Mouse (Mus musculus) stomach, postnatal 0 days (tissue): ENCODE measurements around the gene Clcf1. TPM values are rescaled to one million over a fixed set of nuclear protein-coding genes. Genes with fewer than 3 reads are reported as not detected.

Experiments
- ATAC-seq: fragments of 200-750 bp; cut with Nextera tagmentation; 2 replicates; pipeline ENCODE4 v1.8.0; 2017; ENCODE audit not compliant: low FRiP score, low TSS enrichment
- DNase-seq: peaks from one replicate; pipeline ENCODE4 v3.0.0-alpha.2; 2016; ENCODE audit warnings: low spot score
- H3K27ac ChIP-seq: fragments of 300-500 bp; sonication (generic); replicated peaks from 2 replicates; pipeline ENCODE4 v1.5.1; 2014; ENCODE audit warnings: mild to moderate bottlenecking, control low read depth
- H3K27me3 ChIP-seq: fragments of 300-500 bp; sonication (generic); 2 replicates; pipeline ENCODE4 v1.6.1; 2014; ENCODE audit warnings: low read length; ENCODE audit not compliant: control insufficient read depth, insufficient read depth
- H3K36me3 ChIP-seq: fragments of 300-500 bp; sonication (generic); 2 replicates; pipeline ENCODE4 v1.6.1; 2014; ENCODE audit warnings: low read length, mixed read lengths; ENCODE audit not compliant: control insufficient read depth, insufficient read depth
- H3K4me1 ChIP-seq: fragments of 300-500 bp; sonication (generic); replicated peaks from 2 replicates; pipeline ENCODE4 v1.6.1; 2014; ENCODE audit warnings: antibody characterized with exemption; ENCODE audit not compliant: control insufficient read depth, insufficient read depth
- H3K4me2 ChIP-seq: fragments of 300-500 bp; sonication (generic); replicated peaks from 2 replicates; pipeline ENCODE4 v1.6.1; 2014; ENCODE audit warnings: low read depth, mild to moderate bottlenecking, control low read depth, moderate library complexity
- H3K4me3 ChIP-seq: fragments of 300-500 bp; sonication (generic); 2 replicates; pipeline ENCODE4 v1.5.1; 2014; ENCODE audit warnings: low read depth, low read length, control low read depth
- H3K9ac ChIP-seq: fragments of 300-500 bp; sonication (generic); 2 replicates; pipeline ENCODE4 v1.6.1; 2014; ENCODE audit warnings: mild to moderate bottlenecking, low read length, control low read depth, mixed read lengths
- H3K9me3 ChIP-seq: fragments of 300-500 bp; sonication (generic); 2 replicates; pipeline ENCODE4 v1.6.1; 2016; ENCODE audit warnings: low read length; ENCODE audit not compliant: control insufficient read depth
- CTCF ChIP-seq: IDR thresholded peaks from 2 replicates; pipeline ENCODE4 v1.5.1; 2016; ENCODE audit warnings: antibody characterized with exemption, low read depth, mild to moderate bottlenecking, moderate library complexity
- EP300 ChIP-seq: optimal IDR thresholded peaks from 2 replicates; pipeline ENCODE3; 2016; ENCODE audit warnings: antibody characterized with exemption
- WGBS: fragments of 180-500 bp; shearing (Covaris S2); extraction: QIAGEN DNeasy Blood & Tissue Kit; methylation state at CpG from one replicate; pipeline ENCODE4 v1.1.7; 2014; 5-methylcytosine and 5-hydroxymethylcytosine counted together
- polyA plus RNA-seq: library from polyadenylated mRNA; unstranded; fragments of >200 nt; fragmentation: Nextera tagmentation; extraction: Ambion mirVana; gene quantifications from 2 replicates; pipeline ENCODE4 v1.2.1, GENCODE M21; 2015

The Clcf1 gene
- polyA plus RNA-seq, 1 experiment from 2014 or later: 3.6 TPM

DNA sequence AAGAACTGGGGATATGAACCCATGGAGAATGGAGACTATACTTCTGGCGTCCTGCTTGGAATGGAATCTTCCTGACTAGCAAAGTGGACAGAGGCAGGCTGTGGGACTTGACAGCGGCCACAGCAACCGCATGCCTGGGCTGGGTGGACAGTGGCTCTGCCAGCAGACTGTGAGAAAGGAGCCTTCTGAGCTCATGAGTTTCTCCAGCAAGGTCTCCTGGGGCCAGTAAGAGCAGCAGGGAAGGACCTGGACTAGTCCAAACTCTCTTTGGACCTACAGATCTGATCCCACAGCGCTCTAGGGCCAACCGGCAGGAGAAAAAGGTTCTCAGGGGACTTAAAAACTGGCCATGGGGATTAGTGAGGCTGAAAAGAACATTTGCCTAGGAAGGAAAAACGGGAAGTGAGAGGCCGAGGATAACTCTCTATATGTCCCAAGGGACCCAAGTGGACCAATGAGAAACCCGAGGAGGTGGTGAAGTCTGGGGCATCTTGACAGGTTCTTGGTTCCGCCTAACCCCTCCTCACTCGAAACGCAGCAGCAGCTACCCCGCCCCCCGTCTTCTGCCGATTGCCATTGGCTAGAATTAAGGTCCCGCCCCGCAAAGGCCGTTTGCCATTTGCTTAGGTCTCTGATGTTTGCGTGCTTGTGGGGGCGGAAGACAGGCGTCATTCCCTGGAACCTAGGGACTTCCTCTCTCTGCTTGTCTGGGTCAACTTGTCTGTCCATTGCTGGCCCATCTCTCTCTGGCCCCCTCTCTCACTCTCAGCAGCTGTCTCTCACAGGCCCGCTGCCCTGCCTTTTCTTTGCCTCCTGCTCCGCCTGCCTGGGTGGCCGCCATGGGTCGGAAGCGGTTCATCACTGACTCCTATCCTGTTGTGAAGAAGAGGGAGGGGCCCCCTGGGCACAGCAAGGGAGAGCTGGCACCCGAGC, 17.5 kb downstream of the Clcf1 start, which contains the start of gene Pold4:
Gene Pold4 (plus strand): TSS at position 647 of the 933 bp plus-strand sequence.
- DNase-seq (peak; percentile 95), ATAC-seq (peak; percentile 86)
- H3K9ac ChIP-seq: peak within 1 kb of the TSS; percentile 66
- H3K27ac ChIP-seq: peak within 1 kb of the TSS; percentile 87
- no peaks in the 10 kb centered on the region for H3K9me3 ChIP-seq
- H3K36me3 ChIP-seq: no peaks in the 10 kb centered on the region
- H3K4me1 ChIP-seq: peaks cover 3% of the 10 kb centered on the region; the same call in 1 of the 2 replicates
- 9% methylated on average over 26 of the region's 26 CpGs for WGBS
- no peaks in the 10 kb centered on the region for H3K27me3 ChIP-seq
- H3K4me2 ChIP-seq: peak within 1 kb of the TSS; percentile 69
- H3K4me3 ChIP-seq: peak within 1 kb of the TSS; percentile 47
- no peak for TF ChIP-seq EP300
- TF ChIP-seq CTCF: no peak

DNA sequence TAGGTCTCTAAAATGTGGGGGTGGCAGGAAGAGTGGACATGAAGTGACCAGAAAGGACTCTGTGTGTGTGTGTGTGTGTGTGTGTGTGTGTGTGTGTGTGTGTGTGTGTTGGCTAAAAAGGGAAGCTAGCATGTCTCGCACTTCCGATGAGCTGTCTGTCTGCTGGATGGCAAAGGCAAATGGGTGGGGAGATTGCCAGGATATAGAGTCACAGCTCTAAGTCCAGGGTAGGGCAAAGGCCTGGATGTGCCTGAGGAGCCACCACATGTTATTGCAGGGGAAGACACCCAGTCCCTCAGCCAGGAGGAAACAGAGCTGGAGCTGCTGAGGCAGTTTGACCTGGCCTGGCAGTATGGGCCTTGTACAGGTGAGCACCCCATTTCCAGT, 18.1 kb downstream of the Clcf1 start:
- TF ChIP-seq EP300 (no peak), CTCF (no peak)
- Histone ChIP-seq H3K9me3 (no peaks in the 10 kb centered on the region), H3K9ac (peak overlapping the region; percentile 66), H3K4me1 (peaks cover 3% of the 10 kb centered on the region; the same call in 1 of the 2 replicates), H3K4me2 (peak overlapping the region; percentile 69), H3K36me3 (no peaks in the 10 kb centered on the region), H3K4me3 (peak overlapping the region; percentile 47), H3K27ac (peak overlapping the region; percentile 87), H3K27me3 (no peaks in the 10 kb centered on the region)
- DNase-seq (no peak), ATAC-seq (no peak)
- 0% methylated on average over 2 of the region's 2 CpGs for WGBS

DNA sequence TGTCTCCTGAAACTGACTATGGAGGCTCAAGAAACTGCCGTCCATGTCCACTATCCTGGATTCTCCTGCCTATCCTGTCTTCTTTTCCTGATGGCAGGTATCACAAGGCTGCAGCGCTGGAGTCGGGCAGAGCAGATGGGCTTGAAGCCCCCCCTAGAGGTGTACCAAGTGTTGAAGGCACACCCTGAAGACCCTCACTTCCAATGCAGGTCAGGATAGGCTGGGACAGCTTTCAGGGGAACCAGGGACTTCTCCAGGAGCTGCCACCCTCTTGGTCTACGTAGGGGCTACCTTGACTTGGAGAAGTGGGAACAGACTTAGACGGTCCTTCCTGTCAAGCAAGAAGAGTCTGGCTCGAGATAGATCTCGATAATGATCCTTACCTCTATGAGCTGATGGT, 18.6 kb downstream of the Clcf1 start:
- Histone ChIP-seq H3K36me3 (no peaks in the 10 kb centered on the region), H3K27ac (peak overlapping the region; percentile 87), H3K27me3 (no peaks in the 10 kb centered on the region), H3K4me2 (peak overlapping the region; percentile 69), H3K4me1 (peaks cover 3% of the 10 kb centered on the region; the same call in 1 of the 2 replicates), H3K4me3 (no peak overlapping the region), H3K9ac (peak overlapping the region; percentile 66; the same call in 1 of the 2 replicates), H3K9me3 (no peaks in the 10 kb centered on the region)
- 80% methylated on average over 7 of the region's 7 CpGs for WGBS
- TF ChIP-seq CTCF (no peak), EP300 (no peak)
- ATAC-seq: no peak
- no peak for DNase-seq

DNA sequence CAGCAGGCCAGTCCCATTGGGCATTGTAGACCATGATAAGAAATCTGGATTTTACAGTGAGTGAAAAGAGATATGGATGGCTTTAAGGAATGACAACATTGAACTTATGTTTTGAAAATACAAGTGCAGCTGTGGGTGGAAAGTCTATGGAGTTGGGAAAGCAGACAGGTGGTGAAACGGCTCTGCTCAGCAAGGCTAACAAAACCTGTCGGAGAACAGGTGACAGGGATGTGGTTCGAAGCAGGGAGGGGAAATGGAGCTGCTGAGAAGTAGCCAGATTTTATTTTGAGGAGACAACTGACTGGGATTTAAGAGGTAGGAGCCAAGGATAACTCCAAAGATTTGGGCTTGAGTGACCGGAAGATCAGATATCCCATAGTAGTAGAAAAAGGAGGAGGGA, 20.5 kb downstream of the Clcf1 start:
- ATAC-seq: no peak
- H3K4me1 ChIP-seq: peaks cover 3% of the 10 kb centered on the region; the same call in 1 of the 2 replicates
- no peak overlapping the region for H3K4me2 ChIP-seq
- DNase-seq: no peak
- TF ChIP-seq CTCF (no peak), EP300 (no peak)
- H3K36me3 ChIP-seq: no peaks in the 10 kb centered on the region
- no peak overlapping the region for H3K9ac ChIP-seq
- H3K27me3 ChIP-seq: no peaks in the 10 kb centered on the region
- no peaks in the 10 kb centered on the region for H3K9me3 ChIP-seq
- no peak overlapping the region for H3K27ac ChIP-seq
- 66% methylated on average over 4 of the region's 4 CpGs for WGBS
- no peak overlapping the region for H3K4me3 ChIP-seq

GRCm38 (mm10) chr19:4240247-4240668, 26.2 kb downstream of the Clcf1 start:
- ATAC-seq: no peak
- WGBS: 50% methylated on average over 8 of the region's 8 CpGs
- H3K4me2 ChIP-seq: no peak overlapping the region
- no peaks in the 10 kb centered on the region for H3K9me3 ChIP-seq
- no peaks in the 10 kb centered on the region for H3K4me1 ChIP-seq
- no peak for DNase-seq
- no peaks in the 10 kb centered on the region for H3K36me3 ChIP-seq
- H3K4me3 ChIP-seq: no peak overlapping the region
- H3K27me3 ChIP-seq: no peaks in the 10 kb centered on the region
- no peak for TF ChIP-seq CTCF
- TF ChIP-seq EP300: no peak
- no peak overlapping the region for H3K9ac ChIP-seq
- H3K27ac ChIP-seq: no peak overlapping the region

GRCm38 (mm10) chr19:4242416-4242815, 28.4 kb downstream of the Clcf1 start:
- Histone ChIP-seq H3K4me3 (no peak overlapping the region), H3K27ac (no peak overlapping the region), H3K36me3 (no peaks in the 10 kb centered on the region), H3K4me2 (no peak overlapping the region), H3K27me3 (no peaks in the 10 kb centered on the region), H3K9me3 (no peaks in the 10 kb centered on the region), H3K9ac (no peak overlapping the region), H3K4me1 (no peaks in the 10 kb centered on the region)
- TF ChIP-seq EP300 (no peak), CTCF (peak; percentile 40; the same call in 1 of the 2 replicates)
- DNase-seq (no peak), ATAC-seq (no peak)
- 57% methylated on average over 3 of the region's 3 CpGs for WGBS
